Mouse (Mus musculus) lung, postnatal 0 days (tissue): ENCODE results near the gene Tbccd1.

Experiments used
- CTCF ChIP-seq: IDR thresholded peaks from 2 replicates; pipeline ENCODE4 v1.5.1; 2016; ENCODE audit warnings: antibody characterized with exemption, mild to moderate bottlenecking
- EP300 ChIP-seq: IDR thresholded peaks from 2 replicates; pipeline ENCODE4 v1.6.1; 2016; ENCODE audit warnings: antibody characterized with exemption, mild to moderate bottlenecking, control low read depth

- no peak for TF ChIP-seq CTCF
- no peak for TF ChIP-seq EP300
Measured at GRCm38 (mm10) chr16:22775471-22775985, 81.9 kb downstream of the Tbccd1 start.
